Mouse (Mus musculus) heart, embryonic 12.5 days (tissue): ENCODE results near the gene A230050P20Rik. TPM values are rescaled to one million over a fixed set of nuclear protein-coding genes. Genes with fewer than 3 reads are reported as not detected.

ENCODE experiments used
- ATAC-seq: fragments of 200-750 bp; cut with Nextera tagmentation; 2 replicates; pipeline ENCODE4 v1.8.0; 2017; ENCODE audit warnings: moderate TSS enrichment, moderate library complexity; ENCODE audit not compliant: insufficient number of reproducible peaks, low FRiP score
- H3K27ac ChIP-seq: fragments of 300-500 bp; sonication (generic); 2 replicates; pipeline ENCODE4 v1.5.1; 2016; ENCODE audit warnings: mild to moderate bottlenecking, moderate library complexity; ENCODE audit not compliant: poor library complexity, severe bottlenecking
- H3K27me3 ChIP-seq: fragments of 300-500 bp; sonication (generic); replicated peaks from 2 replicates; pipeline ENCODE4 v1.6.1; 2016; ENCODE audit warnings: mild to moderate bottlenecking, moderate library complexity
- H3K36me3 ChIP-seq: fragments of 300-500 bp; sonication (generic); 2 replicates; pipeline ENCODE4 v1.6.1; 2016; ENCODE audit warnings: mild to moderate bottlenecking, moderate library complexity
- H3K4me1 ChIP-seq: fragments of 300-500 bp; sonication (generic); replicated peaks from 2 replicates; pipeline ENCODE4 v1.6.1; 2016; ENCODE audit warnings: mild to moderate bottlenecking
- H3K4me2 ChIP-seq: fragments of 300-500 bp; sonication (generic); 2 replicates; pipeline ENCODE4 v1.6.1; 2016; ENCODE audit warnings: mild to moderate bottlenecking, moderate library complexity
- H3K4me3 ChIP-seq: fragments of 300-500 bp; sonication (generic); 2 replicates; pipeline ENCODE4 v1.5.1; 2016; ENCODE audit warnings: mild to moderate bottlenecking
- H3K9ac ChIP-seq: fragments of 300-500 bp; sonication (generic); 2 replicates; pipeline ENCODE4 v1.6.1; 2016; ENCODE audit warnings: mild to moderate bottlenecking, moderate library complexity
- H3K9me3 ChIP-seq: fragments of 300-500 bp; sonication (generic); replicated peaks from 2 replicates; pipeline ENCODE4 v1.6.1; 2016; ENCODE audit warnings: mild to moderate bottlenecking, moderate library complexity
- WGBS: fragments of 180-500 bp; shearing (Covaris S2); methylation state at CpG from one replicate; pipeline ENCODE4 v1.1.7; 2016; 5-methylcytosine and 5-hydroxymethylcytosine counted together
- polyA plus RNA-seq: library from polyadenylated mRNA; unstranded; fragments of >200 nt; fragmentation: Nextera tagmentation; extraction: Ambion mirVana; gene quantifications from 2 replicates; pipeline ENCODE4 v1.2.1, GENCODE M21; 2016

A230050P20Rik gene
- polyA plus RNA-seq, 1 experiment from 2014 or later, result 7.1 TPM

DNA sequence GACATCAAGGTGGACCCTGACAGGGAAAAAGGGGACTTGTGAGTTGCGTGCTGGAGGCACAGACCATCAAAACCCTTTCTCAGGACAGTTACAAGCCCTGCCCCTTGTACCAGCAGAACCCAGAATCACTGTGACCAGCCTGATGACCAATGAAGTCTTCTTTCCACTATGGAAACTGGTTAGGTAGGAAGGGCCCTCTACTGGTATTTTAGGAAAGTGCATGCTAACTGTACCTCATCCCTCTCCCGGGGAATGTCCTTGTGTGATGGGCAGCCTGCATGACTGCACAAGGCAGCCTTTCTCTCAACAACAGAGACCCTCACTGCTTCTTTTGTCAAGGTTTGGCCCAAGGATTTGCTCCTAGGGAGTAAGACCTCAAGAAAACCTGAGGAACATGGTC is 25.8 kb upstream of the A230050P20Rik start:
- Histone ChIP-seq H3K9ac (no peak overlapping the region), H3K36me3 (no peaks in the 10 kb centered on the region), H3K4me2 (no peak overlapping the region), H3K9me3 (no peaks in the 10 kb centered on the region), H3K4me1 (no peaks in the 10 kb centered on the region), H3K27ac (no peak overlapping the region), H3K4me3 (no peak overlapping the region), H3K27me3 (peaks cover 21% of the 10 kb centered on the region)
- ATAC-seq, result no peak
- WGBS, result 23% methylated on average over 2 of the region's 2 CpGs

DNA sequence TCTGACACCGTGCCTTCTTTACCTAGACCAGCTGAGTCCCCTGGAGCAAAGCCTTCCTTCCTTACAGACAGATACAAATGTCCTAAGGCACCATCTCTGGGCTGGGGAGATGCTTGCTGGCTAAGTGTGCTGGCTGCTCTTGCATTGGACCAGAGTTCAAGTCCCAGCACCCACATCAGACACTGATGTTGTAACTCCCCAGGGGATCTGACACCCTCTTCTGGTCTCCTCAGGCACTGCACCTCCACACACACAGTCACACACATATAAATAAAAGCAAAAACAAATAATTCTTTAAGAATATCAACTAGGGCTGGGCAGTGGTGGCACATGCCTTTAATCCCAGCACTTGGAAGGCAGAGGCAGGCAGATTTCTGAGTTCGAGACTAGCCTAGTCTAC is 18.3 kb upstream of the A230050P20Rik start:
- no peak overlapping the region for H3K9ac ChIP-seq

DNA sequence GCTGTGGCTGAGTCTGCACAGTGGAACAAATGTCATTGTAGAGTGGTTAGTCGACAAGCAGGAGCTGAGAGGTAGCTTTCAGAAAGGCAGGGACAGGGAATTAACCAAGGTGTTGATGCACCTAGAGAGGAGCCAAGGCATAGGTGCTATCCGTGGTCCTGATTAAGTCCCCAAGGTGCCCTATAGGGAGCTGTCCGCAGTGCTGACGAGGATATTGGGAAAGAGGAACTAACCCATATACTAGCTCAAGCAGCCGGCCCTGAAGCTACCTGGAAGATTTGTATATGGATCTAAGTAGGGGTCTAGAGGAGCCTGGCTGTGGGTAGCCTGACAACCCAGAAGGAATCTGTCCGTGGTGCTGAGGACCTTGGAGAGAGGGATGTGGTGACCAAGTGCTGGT is 11.3 kb upstream of the A230050P20Rik start:
- Histone ChIP-seq H3K27ac (no peak overlapping the region), H3K9me3 (no peaks in the 10 kb centered on the region), H3K36me3 (no peaks in the 10 kb centered on the region), H3K4me1 (no peaks in the 10 kb centered on the region), H3K4me2 (no peak overlapping the region), H3K4me3 (no peak overlapping the region), H3K9ac (no peak overlapping the region), H3K27me3 (no peaks in the 10 kb centered on the region)
- WGBS, result 8% methylated on average over 6 of the region's 6 CpGs
- ATAC-seq, result no peak

More for the DNA sequence above, 18.3 kb upstream of the A230050P20Rik start:
- Histone ChIP-seq H3K27me3 (peaks cover 16% of the 10 kb centered on the region), H3K27ac (no peak overlapping the region), H3K4me3 (no peak overlapping the region), H3K36me3 (no peaks in the 10 kb centered on the region), H3K4me2 (no peak overlapping the region), H3K4me1 (no peaks in the 10 kb centered on the region), H3K9me3 (no peaks in the 10 kb centered on the region)
- ATAC-seq, result no peak
- WGBS, result 79% methylated on average over 2 of the region's 2 CpGs

DNA sequence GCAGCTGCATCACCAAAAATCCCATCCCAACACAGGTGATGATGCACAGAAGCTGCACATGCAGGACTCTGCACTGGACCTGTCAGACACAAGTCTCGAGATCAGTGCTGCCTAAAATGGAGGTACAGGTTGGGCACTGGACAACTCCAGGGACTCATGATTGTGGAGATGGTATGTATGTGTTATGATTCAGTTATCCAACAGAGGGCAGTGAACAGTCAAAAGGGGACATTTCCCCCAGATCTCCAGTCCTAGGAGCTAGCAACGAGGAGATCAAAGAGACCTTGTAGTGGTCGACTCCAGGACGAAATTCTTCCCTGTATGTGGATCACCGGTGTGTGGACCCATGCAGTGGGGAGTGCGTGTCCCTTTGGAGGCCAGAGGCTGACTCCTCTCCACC is 8.5 kb upstream of the A230050P20Rik start:
- H3K9me3 ChIP-seq, result no peaks in the 10 kb centered on the region
- H3K4me1 ChIP-seq, result no peaks in the 10 kb centered on the region
- no peak overlapping the region for H3K4me3 ChIP-seq
- H3K4me2 ChIP-seq, result no peak overlapping the region
- H3K36me3 ChIP-seq, result no peaks in the 10 kb centered on the region
- 37% methylated on average over 6 of the region's 6 CpGs for WGBS
- H3K27me3 ChIP-seq, result no peaks in the 10 kb centered on the region
- no peak overlapping the region for H3K9ac ChIP-seq
- H3K27ac ChIP-seq, result no peak overlapping the region
- no peak for ATAC-seq

DNA sequence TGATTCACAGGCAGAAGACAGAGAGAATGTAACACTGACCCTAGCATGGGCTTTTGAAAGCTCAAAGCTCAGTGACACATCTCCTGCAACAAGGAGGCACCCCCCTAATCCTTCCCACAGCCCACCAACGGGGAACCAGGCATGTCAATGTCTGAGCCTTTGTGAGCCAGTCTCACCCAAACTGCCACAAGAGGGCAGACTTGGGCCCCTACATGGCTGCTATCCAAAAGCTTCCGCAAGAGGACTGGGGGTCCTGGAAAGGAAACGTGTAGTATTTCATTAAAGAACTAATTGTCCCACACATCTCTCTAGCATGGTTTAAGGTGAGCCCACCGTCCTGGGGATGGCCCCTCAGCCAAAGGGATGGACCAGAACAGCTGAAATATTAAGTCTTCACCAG is 6.6 kb upstream of the A230050P20Rik start:
- H3K27me3 ChIP-seq, result 0 out of 2 replicates have a peak, but pooled peaks cover 11% of the 10 kb centered on the region
- no peak overlapping the region for H3K4me3 ChIP-seq
- no peaks in the 10 kb centered on the region for H3K9me3 ChIP-seq
- no peak overlapping the region for H3K4me2 ChIP-seq
- H3K9ac ChIP-seq, result no peak overlapping the region
- no peak overlapping the region for H3K27ac ChIP-seq
- WGBS, result 9% methylated on average over 4 of the region's 4 CpGs
- no peaks in the 10 kb centered on the region for H3K36me3 ChIP-seq
- no peak for ATAC-seq
- no peaks in the 10 kb centered on the region for H3K4me1 ChIP-seq

DNA sequence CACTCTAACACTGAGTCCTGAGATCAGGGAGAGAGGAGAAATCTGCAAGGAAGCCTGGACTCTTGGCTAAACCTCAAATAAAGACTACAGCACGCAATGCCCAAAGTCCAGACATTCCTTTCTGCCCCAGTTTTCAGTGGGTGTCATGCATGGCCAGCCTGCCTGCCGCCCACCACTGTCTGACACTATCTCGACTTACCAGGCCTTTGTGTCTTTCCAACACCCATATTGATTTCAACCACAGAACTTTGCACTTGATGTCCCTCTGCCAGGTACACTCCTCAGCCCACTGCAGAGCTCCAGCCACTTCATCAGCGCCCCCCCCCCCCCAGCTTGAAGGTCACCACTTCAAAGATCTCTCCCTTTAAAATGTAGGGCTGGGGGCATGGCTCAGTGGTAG is 6.2 kb upstream of the A230050P20Rik start:
- ATAC-seq, result no peak
- Histone ChIP-seq H3K9ac (no peak overlapping the region), H3K9me3 (no peaks in the 10 kb centered on the region), H3K36me3 (no peaks in the 10 kb centered on the region), H3K4me2 (no peak overlapping the region), H3K4me3 (no peak overlapping the region), H3K27me3 (peaks cover 15% of the 10 kb centered on the region), H3K4me1 (no peaks in the 10 kb centered on the region), H3K27ac (no peak overlapping the region)
- 50% methylated on average over 4 of the region's 4 CpGs for WGBS

DNA sequence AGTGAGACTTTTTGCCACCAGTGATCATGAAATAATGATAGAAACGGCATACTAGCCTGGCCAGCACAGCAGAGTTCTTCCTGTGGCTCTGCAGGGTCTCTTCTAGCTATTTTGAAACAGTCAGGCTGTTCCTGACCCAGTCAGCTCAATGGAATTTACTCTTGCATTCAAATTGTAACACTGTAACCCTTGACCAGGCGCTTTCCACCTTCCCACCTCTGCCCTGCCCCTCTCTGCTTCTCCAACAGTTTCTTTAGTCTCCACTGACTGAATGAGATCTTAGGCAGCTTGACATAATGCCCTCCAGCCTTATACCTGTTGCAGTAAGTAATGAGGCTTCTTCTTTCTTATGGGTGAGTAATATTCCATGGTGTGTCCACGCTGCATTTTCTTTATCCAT is 1.6 kb upstream of the A230050P20Rik start:
- H3K36me3 ChIP-seq, result 0 out of 2 replicates have a peak, but pooled peaks cover 2% of the 10 kb centered on the region
- peaks cover 10% of the 10 kb centered on the region for H3K4me1 ChIP-seq
- no peak overlapping the region for H3K4me2 ChIP-seq
- no peak overlapping the region for H3K27ac ChIP-seq
- WGBS, result 54% methylated on average over 3 of the region's 3 CpGs
- no peaks in the 10 kb centered on the region for H3K9me3 ChIP-seq
- no peak for ATAC-seq
- no peak overlapping the region for H3K4me3 ChIP-seq
- no peak overlapping the region for H3K9ac ChIP-seq
- peaks cover 55% of the 10 kb centered on the region for H3K27me3 ChIP-seq

DNA sequence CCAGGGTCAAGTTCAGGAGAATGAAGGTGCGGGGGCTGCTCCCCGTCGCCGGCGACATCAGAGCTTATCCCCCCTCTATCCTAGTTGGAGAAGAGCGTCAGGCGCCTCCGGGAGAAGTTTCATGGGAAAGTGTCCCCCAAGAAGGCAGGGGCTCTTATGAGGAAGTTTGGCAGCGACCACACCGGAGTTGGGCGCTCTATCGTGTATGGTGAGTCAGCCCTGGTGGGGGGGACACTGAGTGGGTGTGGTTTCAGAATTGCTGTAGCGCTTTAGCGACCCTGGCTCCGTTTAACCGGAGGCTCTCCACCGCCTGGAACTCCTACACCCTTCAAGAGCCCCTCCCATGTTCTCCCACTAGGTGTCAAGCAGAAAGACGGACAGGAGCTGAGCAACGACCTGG is 804 bp downstream of the A230050P20Rik start:
- 0 out of 2 replicates have a peak, but pooled peaks cover 2% of the 10 kb centered on the region for H3K36me3 ChIP-seq
- peaks cover 10% of the 10 kb centered on the region for H3K4me1 ChIP-seq
- no peak for ATAC-seq
- H3K27me3 ChIP-seq, result peaks cover 59% of the 10 kb centered on the region
- no peaks in the 10 kb centered on the region for H3K9me3 ChIP-seq
- 2% methylated on average over 19 of the region's 19 CpGs for WGBS
- H3K9ac ChIP-seq, result peak overlapping the region; percentile 43; the same call in 1 of the 2 replicates
- peak overlapping the region; percentile 69 for H3K4me2 ChIP-seq
- H3K27ac ChIP-seq, result no peak overlapping the region
- H3K4me3 ChIP-seq, result peak overlapping the region; percentile 55

DNA sequence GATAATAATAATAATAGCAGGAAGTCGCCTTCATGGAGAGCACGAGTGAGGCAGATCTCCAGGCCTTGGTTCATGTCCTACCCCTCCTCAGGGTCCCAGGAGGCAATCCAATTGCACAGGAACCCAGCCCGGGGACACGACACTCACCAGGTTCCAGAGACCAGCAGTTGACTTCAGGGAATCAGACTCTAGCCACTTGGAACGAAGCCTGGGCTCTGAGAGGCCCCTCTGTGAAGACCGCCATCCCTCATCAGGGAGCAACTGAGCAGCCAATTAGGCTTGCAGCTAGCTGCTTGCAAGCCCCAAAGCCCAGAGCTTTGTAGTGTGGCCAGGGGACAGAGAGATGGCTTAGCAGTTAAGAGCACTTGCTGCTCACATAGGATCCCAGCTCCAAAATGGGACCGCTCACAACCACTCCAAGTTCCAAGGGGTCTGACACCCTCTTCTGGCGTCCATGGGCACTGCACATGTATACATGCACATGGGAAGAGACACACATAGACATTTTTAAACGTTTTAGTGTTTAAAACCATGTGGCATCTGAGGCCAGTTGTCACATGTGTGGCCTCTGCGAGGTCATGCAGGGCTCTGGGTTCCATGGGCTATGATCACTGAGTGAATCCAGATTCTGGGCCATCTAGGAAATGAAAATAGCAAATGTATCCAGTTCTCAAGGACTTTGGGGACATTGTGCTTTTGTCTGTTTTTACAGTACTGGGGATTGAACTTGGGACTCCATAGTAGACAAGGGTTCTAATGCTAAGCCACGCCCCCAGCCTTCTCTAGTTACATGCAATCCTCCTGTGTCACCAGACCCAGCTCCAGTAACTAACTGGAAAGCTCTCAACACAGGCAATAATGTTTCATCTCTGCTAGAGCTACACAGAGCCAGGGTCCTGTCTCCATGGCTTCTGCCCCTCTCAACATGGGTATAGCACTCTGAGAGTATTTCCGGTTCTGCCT is 2.0 kb downstream of the A230050P20Rik start:
- H3K4me2 ChIP-seq, result no peak overlapping the region
- H3K27me3 ChIP-seq, result peaks cover 59% of the 10 kb centered on the region
- H3K9ac ChIP-seq, result no peak overlapping the region
- peaks cover 10% of the 10 kb centered on the region for H3K4me1 ChIP-seq
- 0 out of 2 replicates have a peak, but pooled peaks cover 2% of the 10 kb centered on the region for H3K36me3 ChIP-seq
- ATAC-seq, result no peak
- WGBS, result 68% methylated on average over 12 of the region's 12 CpGs
- no peak overlapping the region for H3K4me3 ChIP-seq
- no peak overlapping the region for H3K27ac ChIP-seq
- H3K9me3 ChIP-seq, result no peaks in the 10 kb centered on the region

DNA sequence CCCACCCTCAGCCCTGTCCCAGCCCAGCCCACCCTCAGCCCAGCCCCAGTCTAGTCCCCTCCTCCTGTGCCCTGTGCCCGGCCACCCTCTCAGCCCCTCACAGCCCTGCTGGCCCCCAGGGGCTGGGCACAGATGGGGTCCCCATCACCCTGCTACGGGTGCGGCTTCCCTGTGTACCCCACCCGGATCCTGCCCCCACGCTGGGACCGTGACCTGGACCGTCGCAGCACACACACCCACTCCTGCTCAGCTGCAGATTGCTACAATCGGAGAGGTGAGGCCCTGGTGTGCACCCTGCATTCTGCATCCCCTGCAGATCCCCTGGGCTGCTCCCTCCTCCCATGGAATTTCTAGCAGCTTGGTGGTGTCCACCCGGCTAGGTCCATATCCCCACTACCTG is 4.5 kb downstream of the A230050P20Rik start:
- Histone ChIP-seq H3K9ac (no peak overlapping the region), H3K4me2 (no peak overlapping the region), H3K36me3 (0 out of 2 replicates have a peak, but pooled peaks cover 2% of the 10 kb centered on the region), H3K27ac (no peak overlapping the region), H3K4me3 (no peak overlapping the region), H3K4me1 (peaks cover 14% of the 10 kb centered on the region), H3K27me3 (peaks cover 36% of the 10 kb centered on the region), H3K9me3 (no peaks in the 10 kb centered on the region)
- ATAC-seq, result no peak
- 85% methylated on average over 10 of the region's 10 CpGs for WGBS

DNA sequence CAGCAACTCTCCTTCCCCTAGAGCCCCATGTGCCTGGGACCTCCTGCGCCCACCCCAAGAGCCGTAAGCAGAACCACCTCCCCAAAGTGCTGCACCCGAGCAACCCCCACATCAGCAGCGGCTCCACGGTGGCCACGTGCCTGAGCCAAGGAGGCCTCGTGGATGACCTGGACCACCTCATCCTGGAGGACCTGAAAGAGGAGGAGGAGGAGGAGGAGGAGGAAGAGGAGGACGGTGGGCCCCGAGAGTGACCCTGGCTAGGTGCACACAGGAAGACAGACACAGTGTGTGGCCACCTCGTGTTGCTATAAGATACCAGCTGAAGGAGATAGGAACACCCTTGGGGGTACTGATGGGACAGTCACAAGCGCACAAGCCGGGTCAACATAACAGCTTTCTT is 5.1 kb downstream of the A230050P20Rik start:
- H3K4me3 ChIP-seq, result no peak overlapping the region
- WGBS, result 80% methylated on average over 12 of the region's 12 CpGs
- no peak overlapping the region for H3K27ac ChIP-seq
- 0 out of 2 replicates have a peak, but pooled peaks cover 2% of the 10 kb centered on the region for H3K36me3 ChIP-seq
- peaks cover 13% of the 10 kb centered on the region for H3K4me1 ChIP-seq
- no peak overlapping the region for H3K9ac ChIP-seq
- no peak overlapping the region for H3K4me2 ChIP-seq
- H3K27me3 ChIP-seq, result peaks cover 33% of the 10 kb centered on the region
- H3K9me3 ChIP-seq, result no peaks in the 10 kb centered on the region
- ATAC-seq, result no peak
